Mouse (Mus musculus) hematopoietic stem cell, adult 5-6 weeks (primary cell): ENCODE results near the gene Ephb1. TPM values are rescaled to one million over a fixed set of nuclear protein-coding genes. Genes with fewer than 3 reads are reported as not detected.

Experiments used
- ATAC-seq, 2 experiments: fragments of 125-278 bp in 1 of 2; replicated peaks in 1 of 2; 2 replicates each; pipeline ENCODE4 v1.8.0; 2016 to 2017; ENCODE audit warnings: inconsistent platforms in 2 of 2, mild to moderate bottlenecking in 2 of 2, moderate number of reproducible peaks in 2 of 2, low read depth in 1 of 2, moderate TSS enrichment in 1 of 2; ENCODE audit not compliant: low FRiP score in 2 of 2, poor library complexity in 2 of 2, severe bottlenecking in 2 of 2, insufficient read depth in 1 of 2, low TSS enrichment in 1 of 2
- total RNA-seq: library from RNA; stranded (forward); fragments of 172-1452, 232-1000 nt; gene quantifications from 2 replicates; pipeline ENCODE4 v1.2.3, GENCODE M21; 2017

Gene Ephb1
- total RNA-seq, 1 experiment from 2014 or later = not detected

- ATAC-seq = no peak
Measured at GRCm38 (mm10) chr9:102353636-102354491, 629 bp downstream of the Ephb1 start.

DNA sequence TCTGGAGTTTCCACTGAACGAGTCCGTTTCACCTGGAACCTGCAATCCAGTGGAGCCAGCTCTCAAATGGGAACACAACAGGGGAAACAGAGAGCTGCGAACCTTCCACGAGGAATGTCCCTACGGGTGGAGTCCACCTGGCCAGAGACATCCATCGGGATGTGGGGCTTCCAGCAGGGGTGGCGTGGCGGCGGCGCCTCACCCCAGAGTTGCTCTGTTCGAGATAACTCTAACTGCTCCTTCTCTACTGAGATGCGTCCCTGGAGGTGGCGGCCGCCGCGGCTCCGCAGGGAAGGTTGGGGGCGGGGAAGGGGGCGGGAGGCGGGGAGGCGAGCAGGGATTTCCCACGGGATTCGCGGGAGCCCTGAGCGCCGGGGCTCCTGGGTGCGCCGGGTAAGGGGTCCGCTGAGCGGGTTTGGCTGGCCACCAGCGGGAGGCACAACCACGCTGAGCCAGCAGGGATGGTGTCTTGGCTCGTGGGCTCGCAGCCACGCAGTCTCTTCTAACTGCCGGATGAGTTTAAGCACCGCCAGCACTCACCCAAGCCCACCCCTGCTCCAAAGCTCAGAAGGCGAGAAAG, 1.3 kb downstream of the Ephb1 start:
- ATAC-seq = no peak

- no peak for ATAC-seq
Measured at GRCm38 (mm10) chr9:102352186-102353055, 2.1 kb downstream of the Ephb1 start.

DNA sequence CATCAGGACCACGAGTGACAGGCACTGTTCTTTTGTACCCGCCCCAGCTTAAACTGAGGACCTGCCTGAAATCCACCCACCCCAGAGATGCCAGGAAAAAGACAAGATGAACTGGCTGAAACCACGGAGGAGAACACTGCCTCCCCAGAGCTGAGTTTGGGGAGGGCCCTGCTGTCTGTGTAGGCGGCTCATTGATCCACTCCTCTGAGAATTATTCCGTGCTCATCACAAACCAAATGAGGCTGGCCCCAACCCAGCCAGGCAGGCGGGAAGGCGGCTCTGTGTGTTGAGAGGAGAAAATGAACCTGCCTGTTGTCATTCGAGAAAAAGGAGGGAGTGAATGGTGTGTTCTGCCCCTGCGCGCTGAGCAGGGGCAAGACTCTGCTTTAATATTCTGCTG, 2.8 kb downstream of the Ephb1 start:
- ATAC-seq = no peak

DNA sequence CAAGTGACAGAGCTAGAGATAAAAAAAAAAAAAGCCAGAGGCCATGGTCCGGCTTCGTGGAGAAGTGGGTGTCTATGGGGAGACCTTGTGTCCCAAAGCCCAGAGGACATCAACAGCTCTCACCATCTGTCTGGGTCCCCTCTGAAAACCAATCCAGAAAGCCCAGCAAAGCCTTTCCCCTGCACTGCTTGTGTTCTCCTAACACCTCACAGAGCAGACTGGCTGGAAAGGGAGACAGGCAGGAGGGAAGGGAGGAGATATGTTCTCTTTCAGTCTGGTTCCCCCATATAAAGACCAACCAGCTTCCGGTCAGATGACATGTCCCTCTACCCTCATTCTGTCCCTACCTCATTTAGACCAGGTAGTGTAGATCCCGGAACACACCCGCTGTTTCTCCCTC, 3.3 kb downstream of the Ephb1 start:
- ATAC-seq = no peak

GRCm38 (mm10) chr9:102350696-102351095, 3.8 kb downstream of the Ephb1 start:
- ATAC-seq = no peak

GRCm38 (mm10) chr9:102350076-102350475, 4.4 kb downstream of the Ephb1 start:
- no peak for ATAC-seq

- no peak for ATAC-seq
Measured at GRCm38 (mm10) chr9:102346801-102347200, 7.7 kb downstream of the Ephb1 start.

- ATAC-seq = no peak
Measured at GRCm38 (mm10) chr9:102345474-102345873, 9.0 kb downstream of the Ephb1 start.

GRCm38 (mm10) chr9:102345047-102345446, 9.4 kb downstream of the Ephb1 start:
- no peak for ATAC-seq

DNA sequence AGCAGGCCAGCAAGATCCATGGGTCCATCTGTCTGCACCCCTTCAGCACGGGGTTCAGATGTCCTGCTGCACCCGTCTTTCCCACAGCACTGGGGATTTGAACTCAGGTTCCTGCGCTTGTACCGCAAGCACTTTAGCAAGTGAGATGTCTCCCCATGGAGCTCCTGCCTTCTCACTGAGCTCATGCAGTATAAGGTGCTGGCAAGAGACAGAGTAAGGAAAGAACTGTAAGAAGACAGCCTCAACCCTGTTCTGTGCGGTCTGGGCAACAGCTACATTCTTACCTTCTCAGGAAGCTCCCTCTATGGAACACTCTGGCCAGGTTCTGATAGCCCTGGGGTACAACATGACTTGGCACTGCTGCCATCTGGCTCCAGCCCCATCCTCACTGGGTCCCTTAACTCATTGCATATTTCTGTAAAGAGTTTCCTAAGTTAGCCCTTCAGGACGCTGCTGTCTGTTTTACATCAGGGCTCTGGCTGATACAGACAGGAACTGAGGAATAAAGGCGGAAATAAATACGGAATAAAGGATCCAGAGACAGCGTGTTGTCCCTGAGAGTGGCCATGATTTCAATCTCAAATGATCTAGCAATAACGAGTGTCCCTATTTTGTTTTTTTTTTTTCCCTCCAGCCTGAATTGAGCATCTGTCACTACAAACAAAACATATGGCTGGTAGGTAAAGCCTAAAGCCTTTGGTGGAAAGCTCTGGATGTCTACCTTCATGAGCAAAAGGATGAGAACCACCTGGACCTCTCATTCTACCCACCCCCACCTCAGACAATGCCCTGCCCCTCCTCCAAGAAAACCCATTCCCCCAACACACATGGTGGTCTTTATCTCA, 10.2 kb downstream of the Ephb1 start:
- ATAC-seq = no peak

GRCm38 (mm10) chr9:102343061-102343460, 11.4 kb downstream of the Ephb1 start:
- no peak for ATAC-seq

DNA sequence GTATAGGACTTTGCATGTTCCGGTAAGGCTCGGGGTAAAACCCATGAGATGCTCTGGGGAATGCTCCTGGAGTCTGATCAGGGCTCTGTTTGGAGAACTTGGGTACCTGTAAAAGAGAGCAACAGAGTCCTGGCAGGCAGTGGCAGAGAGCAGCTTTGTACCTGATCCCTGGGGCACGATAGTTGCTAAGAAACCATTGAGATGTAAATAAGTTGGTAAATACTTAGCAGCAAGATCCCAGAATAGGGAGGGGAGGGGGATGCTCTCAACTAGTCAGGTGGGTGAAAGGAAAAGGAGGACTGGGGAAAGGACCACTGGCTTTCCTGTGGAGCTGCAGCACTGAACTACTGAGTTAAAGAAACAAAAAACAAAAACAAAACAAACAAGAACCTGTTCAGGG, 12.5 kb downstream of the Ephb1 start:
- no peak for ATAC-seq

DNA sequence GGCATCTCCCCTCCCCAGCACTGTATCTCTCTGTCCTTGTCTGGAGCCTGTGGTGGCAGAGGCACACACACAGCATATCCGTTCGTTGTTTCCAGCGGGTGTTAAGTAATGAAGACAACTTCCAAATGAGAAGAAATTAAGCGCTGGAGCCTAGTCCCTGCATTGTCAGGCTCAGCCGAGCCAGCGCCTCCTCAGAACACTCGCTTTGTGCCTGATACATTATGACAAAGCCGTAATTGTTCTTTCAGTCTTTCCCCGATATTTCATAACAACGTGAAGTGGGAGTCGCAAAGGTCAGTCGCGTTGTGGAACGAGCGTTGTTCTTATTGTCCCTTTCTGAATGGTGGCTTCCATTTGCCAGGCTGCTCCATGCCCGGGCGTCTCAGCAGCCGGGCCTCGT, 13.7 kb downstream of the Ephb1 start:
- ATAC-seq = no peak

DNA sequence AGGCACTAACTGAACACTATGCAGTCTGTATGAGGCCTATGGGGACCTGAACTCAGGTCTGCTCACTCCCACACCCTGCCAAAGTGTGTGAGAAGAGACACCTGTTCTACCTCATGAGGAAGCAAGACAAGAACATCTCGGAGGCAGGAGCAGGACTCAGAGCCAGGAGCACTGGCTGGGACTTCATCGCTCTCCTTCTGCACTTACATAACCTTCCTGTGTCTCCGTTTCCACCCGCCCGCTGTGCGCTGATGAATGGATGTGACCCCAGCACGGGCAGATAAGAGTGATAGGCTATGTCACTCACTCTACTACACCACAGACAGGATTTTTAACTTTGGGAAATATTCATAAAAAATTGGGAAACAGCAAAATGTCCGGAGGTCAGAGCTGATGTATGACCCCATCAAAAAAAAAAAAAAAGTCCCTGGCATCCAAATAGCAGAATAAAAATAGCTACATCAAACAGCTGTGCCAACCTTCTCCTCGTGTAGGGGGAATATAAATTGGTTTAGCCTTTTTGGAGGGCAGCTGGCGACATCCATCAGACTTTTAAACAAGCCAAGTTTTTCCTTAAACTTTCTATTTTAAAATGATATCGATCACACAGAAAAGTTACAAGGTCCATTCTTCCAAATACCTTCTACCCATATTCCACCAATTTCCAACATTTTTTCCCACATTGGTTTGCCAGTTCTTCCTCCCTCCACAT, 18.8 kb downstream of the Ephb1 start:
- ATAC-seq = no peak

DNA sequence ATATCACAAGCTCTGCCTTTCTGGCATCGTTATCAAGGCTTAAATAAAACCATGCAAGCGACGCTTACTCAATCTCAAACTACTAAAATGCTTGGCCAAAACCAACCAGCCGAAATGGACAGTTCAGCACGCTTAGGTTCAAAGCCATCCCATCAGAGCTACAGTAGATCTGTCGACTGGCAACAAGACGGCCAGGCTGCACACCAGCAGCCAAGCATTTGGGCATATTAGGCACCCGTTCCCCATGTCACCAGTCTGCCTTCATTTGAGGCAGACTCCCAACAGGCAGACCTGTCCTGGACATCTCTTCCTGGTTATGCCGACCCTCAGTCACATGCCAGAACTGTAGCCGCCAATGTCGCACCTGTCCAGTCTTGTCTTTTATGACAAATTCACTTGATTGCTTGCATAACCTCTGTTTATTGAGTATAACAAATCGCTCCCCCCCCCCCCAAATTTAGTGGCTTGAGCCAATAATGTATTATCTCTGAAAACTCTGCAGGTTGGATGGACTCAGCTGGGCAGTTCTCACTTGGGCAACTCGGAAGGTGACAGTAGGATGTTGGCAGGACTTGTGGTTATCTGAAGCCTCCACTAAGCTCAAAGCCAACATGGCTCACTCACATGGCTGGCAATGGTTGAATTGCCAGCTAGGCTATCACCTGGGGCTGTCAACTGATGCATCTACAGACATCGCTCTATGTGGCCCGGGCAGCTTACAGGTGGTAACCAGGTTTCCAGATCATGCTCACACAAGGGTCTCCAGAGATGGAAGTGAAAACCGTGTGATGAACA, 24.0 kb downstream of the Ephb1 start:
- ATAC-seq = no peak
